Mouse (Mus musculus) liver, embryonic 13.5 days (tissue): Measurements from ENCODE around the gene Olfr557. TPM values are rescaled to one million over a fixed set of nuclear protein-coding genes. Genes with fewer than 3 reads are reported as not detected.

Source experiments
- ATAC-seq: fragments of 200-750 bp; cut with Nextera tagmentation; 2 replicates; pipeline ENCODE4 v1.8.0; 2017; ENCODE audit warnings: low read depth, mild to moderate bottlenecking, moderate number of reproducible peaks, moderate library complexity
- DNase-seq: peaks from one replicate; pipeline ENCODE4 v3.0.0; 2022
- H3K27ac ChIP-seq: fragments of 300-500 bp; sonication (generic); 2 replicates; pipeline ENCODE4 v1.5.1; 2015; ENCODE audit warnings: moderate library complexity, mild to moderate bottlenecking, inconsistent platforms
- H3K27me3 ChIP-seq: fragments of 300-500 bp; sonication (generic); 2 replicates; pipeline ENCODE4 v1.6.1; 2015; ENCODE audit warnings: mild to moderate bottlenecking, inconsistent platforms
- H3K36me3 ChIP-seq: fragments of 300-500 bp; sonication (generic); 2 replicates; pipeline ENCODE4 v1.6.1; 2015; ENCODE audit warnings: mild to moderate bottlenecking, inconsistent platforms
- H3K4me1 ChIP-seq: fragments of 300-500 bp; sonication (generic); replicated peaks from 2 replicates; pipeline ENCODE4 v1.6.1; 2015; ENCODE audit warnings: inconsistent platforms
- H3K4me2 ChIP-seq: fragments of 300-500 bp; sonication (generic); 2 replicates; pipeline ENCODE4 v1.6.1; 2015; ENCODE audit warnings: inconsistent platforms, mild to moderate bottlenecking, moderate library complexity
- H3K4me3 ChIP-seq: fragments of 300-500 bp; sonication (generic); replicated peaks from 2 replicates; pipeline ENCODE4 v1.5.1; 2015; ENCODE audit warnings: mild to moderate bottlenecking, inconsistent platforms
- H3K9ac ChIP-seq: fragments of 300-500 bp; sonication (generic); 2 replicates; pipeline ENCODE4 v1.6.1; 2015; ENCODE audit warnings: mild to moderate bottlenecking, inconsistent platforms
- H3K9me3 ChIP-seq: fragments of 300-500 bp; sonication (generic); replicated peaks from 2 replicates; pipeline ENCODE4 v1.6.1; 2016; ENCODE audit warnings: inconsistent platforms
- WGBS: fragments of 180-500 bp; shearing (Covaris S2); methylation state at CpG from one replicate; pipeline ENCODE4 v1.1.7; 2015; ENCODE audit not compliant: insufficient replicate concordance; 5-methylcytosine and 5-hydroxymethylcytosine counted together
- polyA plus RNA-seq: library from polyadenylated mRNA; unstranded; fragments of >200 nt; fragmentation: Nextera tagmentation; extraction: Ambion mirVana; gene quantifications from 2 replicates; pipeline ENCODE4 v1.2.1, GENCODE M21; 2015

The Olfr557 gene
- polyA plus RNA-seq, 1 experiment from 2014 or later: not detected

GRCm38 (mm10) chr7:102733793-102734192 is 38.1 kb downstream of the Olfr557 start:
- no peak overlapping the region for H3K9ac ChIP-seq
- ATAC-seq: no peak
- WGBS: 48% methylated on average over 1 of the region's 1 CpGs

GRCm38 (mm10) chr7:102737705-102738104 is 42.0 kb downstream of the Olfr557 start:
- Histone ChIP-seq H3K27me3 (no peaks in the 10 kb centered on the region), H3K36me3 (no peaks in the 10 kb centered on the region), H3K27ac (no peak overlapping the region), H3K9ac (no peak overlapping the region), H3K4me3 (no peak overlapping the region), H3K4me2 (no peak overlapping the region), H3K9me3 (no peaks in the 10 kb centered on the region), H3K4me1 (no peaks in the 10 kb centered on the region)
- ATAC-seq (no peak), DNase-seq (no peak)
- 38% methylated on average over 2 of the region's 2 CpGs for WGBS

More at GRCm38 (mm10) chr7:102733793-102734192, 38.1 kb downstream of the Olfr557 start:
- Histone ChIP-seq H3K4me2 (no peak overlapping the region), H3K27me3 (no peaks in the 10 kb centered on the region), H3K4me3 (no peak overlapping the region), H3K4me1 (no peaks in the 10 kb centered on the region), H3K36me3 (no peaks in the 10 kb centered on the region), H3K27ac (no peak overlapping the region), H3K9me3 (no peaks in the 10 kb centered on the region)
- no peak for DNase-seq

Other genes with a start within 250 kb of the Olfr557 start
- 0.38 and 0.40 TPM in 2 replicates for gene Olfr543, start 214.2 kb upstream of the Olfr557 start, polyA plus RNA-seq
- gene Olfr544, start 207.6 kb upstream of the Olfr557 start, polyA plus RNA-seq: 0.03 and 0.13 TPM in 2 replicates
- not detected in 2 replicates for gene Olfr545, start 196.3 kb upstream of the Olfr557 start, polyA plus RNA-seq
- gene Olfr547, start 161.2 kb upstream of the Olfr557 start, polyA plus RNA-seq: not detected in 2 replicates
- gene Olfr548-ps1, start 155.0 kb upstream of the Olfr557 start, polyA plus RNA-seq: not detected in 2 replicates
- gene Olfr549, start 146.0 kb upstream of the Olfr557 start, polyA plus RNA-seq: not detected in 2 replicates
- 0.24 and 0.51 TPM in 2 replicates for gene Trim21, start 130.4 kb upstream of the Olfr557 start, polyA plus RNA-seq
- gene Olfr550, start 124.5 kb upstream of the Olfr557 start, polyA plus RNA-seq: not detected in 2 replicates
- gene Olfr551, start 104.0 kb upstream of the Olfr557 start, polyA plus RNA-seq: not detected in 2 replicates
- gene Olfr552, start 98.1 kb upstream of the Olfr557 start, polyA plus RNA-seq: not detected in 2 replicates
- not detected in 2 replicates for gene Olfr553, start 77.7 kb upstream of the Olfr557 start, polyA plus RNA-seq
- not detected in 2 replicates for gene Olfr554, start 57.5 kb upstream of the Olfr557 start, polyA plus RNA-seq
- gene Olfr555, start 37.1 kb upstream of the Olfr557 start, polyA plus RNA-seq: not detected in 2 replicates
- not detected in 2 replicates for gene Olfr556, start 31.0 kb upstream of the Olfr557 start, polyA plus RNA-seq
- 1.6 and 1.7 TPM in 2 replicates for gene Trim68, start 8.6 kb upstream of the Olfr557 start, polyA plus RNA-seq
- gene Olfr558, start 6.3 kb downstream of the Olfr557 start, polyA plus RNA-seq: not detected in 2 replicates
- not detected in 2 replicates for gene Olfr33, start 23.2 kb downstream of the Olfr557 start, polyA plus RNA-seq
- gene Olfr559, start 31.6 kb downstream of the Olfr557 start, polyA plus RNA-seq: not detected in 2 replicates
- not detected in 2 replicates for gene Olfr560, start 63.5 kb downstream of the Olfr557 start, polyA plus RNA-seq
- not detected in 2 replicates for gene Olfr78, start 63.6 kb downstream of the Olfr557 start, polyA plus RNA-seq
- gene Olfr561, start 75.3 kb downstream of the Olfr557 start, polyA plus RNA-seq: not detected in 2 replicates
- not detected in 2 replicates for gene Olfr564, start 107.6 kb downstream of the Olfr557 start, polyA plus RNA-seq
- not detected in 2 replicates for gene Olfr566, start 162.9 kb downstream of the Olfr557 start, polyA plus RNA-seq
- not detected in 2 replicates for gene Olfr568, start 181.2 kb downstream of the Olfr557 start, polyA plus RNA-seq
- gene Olfr569, start 195.0 kb downstream of the Olfr557 start, polyA plus RNA-seq: not detected in 2 replicates
- gene Olfr570, start 198.7 kb downstream of the Olfr557 start, polyA plus RNA-seq: not detected in 2 replicates
- gene Olfr571, start 221.6 kb downstream of the Olfr557 start, polyA plus RNA-seq: not detected in 2 replicates
- not detected in 2 replicates for gene Olfr572, start 228.5 kb downstream of the Olfr557 start, polyA plus RNA-seq
- gene Olfr573-ps1, start 246.7 kb downstream of the Olfr557 start, polyA plus RNA-seq: not detected in 2 replicates